Mouse (Mus musculus) splenic B cell, adult 2 months (primary cell): ENCODE data around the gene Fat3.

Experiments used
- DNase-seq: peaks from one replicate; pipeline ENCODE4 v3.0.0-alpha.2; 2011; ENCODE audit warnings: low read depth, low spot score
- H3K27me3 ChIP-seq: 2 replicates; pipeline ENCODE4 v1.6.1; 2012; ENCODE audit warnings: mild to moderate bottlenecking, low read length, moderate library complexity, mixed read lengths; ENCODE audit not compliant: control insufficient read depth, poor library complexity, insufficient read depth, severe bottlenecking
- H3K36me3 ChIP-seq: 2 replicates; pipeline ENCODE4 v1.6.1; 2012; ENCODE audit warnings: mild to moderate bottlenecking, low read length, moderate library complexity, mixed read lengths; ENCODE audit not compliant: control insufficient read depth, poor library complexity, insufficient read depth, severe bottlenecking

Gene Fat3

GRCm38 (mm10) chr9:16486229-16486628 lies 14.9 kb downstream of the Fat3 start:
- no peaks in the 10 kb centered on the region for H3K27me3 ChIP-seq
- no peak for DNase-seq
- no peaks in the 10 kb centered on the region for H3K36me3 ChIP-seq

GRCm38 (mm10) chr9:16485173-16485572 lies 15.9 kb downstream of the Fat3 start:
- H3K27me3 ChIP-seq, result no peaks in the 10 kb centered on the region
- no peak for DNase-seq

GRCm38 (mm10) chr9:16484765-16485164 lies 16.3 kb downstream of the Fat3 start:
- no peak for DNase-seq
- H3K27me3 ChIP-seq, result no peaks in the 10 kb centered on the region
- H3K36me3 ChIP-seq, result no peaks in the 10 kb centered on the region

More at GRCm38 (mm10) chr9:16485173-16485572, 15.9 kb downstream of the Fat3 start:
- H3K36me3 ChIP-seq, result no peaks in the 10 kb centered on the region

GRCm38 (mm10) chr9:16461491-16461890 lies 39.6 kb downstream of the Fat3 start:
- no peak for DNase-seq
- no peaks in the 10 kb centered on the region for H3K36me3 ChIP-seq
- H3K27me3 ChIP-seq, result no peaks in the 10 kb centered on the region

GRCm38 (mm10) chr9:16460591-16460990 lies 40.5 kb downstream of the Fat3 start:
- H3K27me3 ChIP-seq, result no peaks in the 10 kb centered on the region
- DNase-seq, result no peak
- H3K36me3 ChIP-seq, result no peaks in the 10 kb centered on the region

GRCm38 (mm10) chr9:16441930-16442329 lies 59.2 kb downstream of the Fat3 start:
- DNase-seq, result no peak
- Histone ChIP-seq H3K36me3 (no peaks in the 10 kb centered on the region), H3K27me3 (no peaks in the 10 kb centered on the region)

- DNase-seq, result no peak
- H3K36me3 ChIP-seq, result no peaks in the 10 kb centered on the region
- no peaks in the 10 kb centered on the region for H3K27me3 ChIP-seq
Measured at GRCm38 (mm10) chr9:16440638-16441037, 60.4 kb downstream of the Fat3 start.

GRCm38 (mm10) chr9:16439941-16440340 lies 61.1 kb downstream of the Fat3 start:
- Histone ChIP-seq H3K27me3 (no peaks in the 10 kb centered on the region), H3K36me3 (no peaks in the 10 kb centered on the region)
- no peak for DNase-seq

- Histone ChIP-seq H3K27me3 (no peaks in the 10 kb centered on the region), H3K36me3 (no peaks in the 10 kb centered on the region)
- no peak for DNase-seq
Measured at GRCm38 (mm10) chr9:16437805-16438204, 63.3 kb downstream of the Fat3 start.

- DNase-seq, result no peak
- no peaks in the 10 kb centered on the region for H3K36me3 ChIP-seq
- no peaks in the 10 kb centered on the region for H3K27me3 ChIP-seq
Measured at GRCm38 (mm10) chr9:16428589-16428988, 72.5 kb downstream of the Fat3 start.

- no peaks in the 10 kb centered on the region for H3K27me3 ChIP-seq
- DNase-seq, result no peak
Measured at GRCm38 (mm10) chr9:16422707-16423106, 78.4 kb downstream of the Fat3 start.

GRCm38 (mm10) chr9:16402815-16403214 lies 98.3 kb downstream of the Fat3 start:
- no peaks in the 10 kb centered on the region for H3K27me3 ChIP-seq
- DNase-seq, result no peak
- no peaks in the 10 kb centered on the region for H3K36me3 ChIP-seq

More at GRCm38 (mm10) chr9:16422707-16423106, 78.4 kb downstream of the Fat3 start:
- no peaks in the 10 kb centered on the region for H3K36me3 ChIP-seq

- Histone ChIP-seq H3K27me3 (no peaks in the 10 kb centered on the region), H3K36me3 (no peaks in the 10 kb centered on the region)
- no peak for DNase-seq
Measured at GRCm38 (mm10) chr9:16398734-16399686, 102.1 kb downstream of the Fat3 start.

GRCm38 (mm10) chr9:16389141-16389540 lies 111.9 kb downstream of the Fat3 start:
- no peak for DNase-seq
- H3K36me3 ChIP-seq, result no peaks in the 10 kb centered on the region
- H3K27me3 ChIP-seq, result no peaks in the 10 kb centered on the region

- H3K36me3 ChIP-seq, result no peaks in the 10 kb centered on the region
- no peaks in the 10 kb centered on the region for H3K27me3 ChIP-seq
- DNase-seq, result no peak
Measured at GRCm38 (mm10) chr9:16387527-16387926, 113.6 kb downstream of the Fat3 start.
